Mouse (Mus musculus): ENCODE results near the gene Mlst8. TPM values are rescaled to one million over a fixed set of nuclear protein-coding genes. Genes with fewer than 3 reads are reported as not detected.

The Mlst8 gene
- polyA plus RNA-seq (2012; rRNA removed), result 13.9 and 16.5 TPM in 2 replicates

DNA sequence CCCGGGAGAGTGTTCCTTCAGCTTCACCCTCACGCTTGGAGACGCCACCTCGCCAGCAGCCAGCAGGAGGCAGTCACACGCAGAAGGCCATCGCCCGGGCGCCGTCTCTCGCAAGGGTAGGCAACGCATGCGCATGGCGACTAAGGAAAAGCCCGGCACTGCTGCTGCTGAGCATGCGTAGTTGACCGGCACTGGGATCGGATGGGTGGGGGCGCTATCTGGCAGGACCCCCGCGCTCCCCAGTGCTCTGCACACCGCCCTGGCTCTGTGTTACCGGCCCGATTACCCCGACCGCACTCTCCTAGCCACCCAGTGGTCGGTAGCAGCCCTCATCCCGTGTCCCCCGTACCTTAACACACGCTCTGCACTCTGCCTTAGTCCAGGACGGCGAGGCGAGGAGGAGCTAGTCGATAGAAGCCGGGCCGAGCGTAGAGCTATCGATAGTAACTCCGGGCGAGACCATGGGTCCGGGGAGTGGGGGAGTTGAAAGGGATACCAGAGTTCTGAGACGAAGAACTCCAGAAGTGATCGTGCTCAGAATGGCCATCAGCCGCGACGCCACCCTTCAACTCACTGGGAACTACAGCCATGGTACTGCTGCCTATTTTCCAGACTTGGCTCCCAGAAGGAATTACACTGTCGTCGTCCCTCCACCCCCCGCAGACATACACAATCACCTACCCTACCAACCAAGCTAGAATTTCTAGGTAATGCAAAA is at the start of gene Mlst8:
Gene Mlst8 (minus strand): TSS at position 416 of the 718 bp plus-strand sequence.
- no peaks in the 10 kb centered on the region for H3K36me3 ChIP-seq (ENCODE audit: control insufficient read depth, insufficient read depth, low read length)
- H3K27ac ChIP-seq (ENCODE audit: control insufficient read depth, insufficient read depth, low read depth, low read length), result peak within 1 kb of the TSS; percentile 99
- peaks cover 20% of the 10 kb centered on the region for H3K4me1 ChIP-seq (ENCODE audit: control insufficient read depth, insufficient read depth, low read length)
- H3K4me3 ChIP-seq (ENCODE audit: control insufficient read depth, low read depth, low read length), result peak within 1 kb of the TSS; percentile 100
- TF ChIP-seq CTCF (IDR thresholded peaks at IDR 0.05; ENCODE audit: control insufficient read depth, insufficient read depth, insufficient replicate concordance, low read depth, low read length) (peak; percentile 87; the same call in 1 of the 2 replicates), POLR2A (IDR thresholded peaks at IDR 0.05; ENCODE audit: control insufficient read depth, low read depth, low read length) (peak; percentile 79)
- no peaks in the 10 kb centered on the region for H3K27me3 ChIP-seq (ENCODE audit: control insufficient read depth, insufficient read depth, low read length)

DNA sequence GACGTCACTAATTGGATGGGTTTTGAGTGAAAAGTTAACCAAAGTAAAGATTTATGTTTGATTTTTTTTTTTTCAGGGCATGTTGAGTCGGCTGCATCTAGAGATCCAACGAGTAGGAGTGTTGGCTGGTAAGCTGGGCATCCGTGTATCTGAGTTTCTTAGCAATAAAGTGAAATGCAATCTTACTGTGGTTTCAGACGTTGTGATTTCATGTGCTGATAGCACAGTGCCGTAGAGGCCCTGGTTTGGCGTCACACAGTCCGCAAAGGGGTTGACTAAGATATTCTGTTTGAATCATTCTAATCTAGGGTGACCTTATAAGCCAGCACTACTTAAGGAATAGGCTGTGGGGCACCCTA is 49.7 kb upstream of the Mlst8 start:
- Histone ChIP-seq H3K27me3 (ENCODE audit: control insufficient read depth, insufficient read depth, low read length) (no peaks in the 10 kb centered on the region), H3K27ac (ENCODE audit: control insufficient read depth, insufficient read depth, low read depth, low read length) (peak overlapping the region; percentile 24), H3K4me1 (ENCODE audit: control insufficient read depth, insufficient read depth, low read length) (peaks cover 12% of the 10 kb centered on the region), H3K4me3 (ENCODE audit: control insufficient read depth, low read depth, low read length) (peak overlapping the region; percentile 96), H3K36me3 (ENCODE audit: control insufficient read depth, insufficient read depth, low read length) (no peaks in the 10 kb centered on the region)
- TF ChIP-seq POLR2A (IDR thresholded peaks at IDR 0.05; ENCODE audit: control insufficient read depth, low read depth, low read length) (no peak), CTCF (IDR thresholded peaks at IDR 0.05; ENCODE audit: control insufficient read depth, insufficient read depth, insufficient replicate concordance, low read depth, low read length) (no peak)

DNA sequence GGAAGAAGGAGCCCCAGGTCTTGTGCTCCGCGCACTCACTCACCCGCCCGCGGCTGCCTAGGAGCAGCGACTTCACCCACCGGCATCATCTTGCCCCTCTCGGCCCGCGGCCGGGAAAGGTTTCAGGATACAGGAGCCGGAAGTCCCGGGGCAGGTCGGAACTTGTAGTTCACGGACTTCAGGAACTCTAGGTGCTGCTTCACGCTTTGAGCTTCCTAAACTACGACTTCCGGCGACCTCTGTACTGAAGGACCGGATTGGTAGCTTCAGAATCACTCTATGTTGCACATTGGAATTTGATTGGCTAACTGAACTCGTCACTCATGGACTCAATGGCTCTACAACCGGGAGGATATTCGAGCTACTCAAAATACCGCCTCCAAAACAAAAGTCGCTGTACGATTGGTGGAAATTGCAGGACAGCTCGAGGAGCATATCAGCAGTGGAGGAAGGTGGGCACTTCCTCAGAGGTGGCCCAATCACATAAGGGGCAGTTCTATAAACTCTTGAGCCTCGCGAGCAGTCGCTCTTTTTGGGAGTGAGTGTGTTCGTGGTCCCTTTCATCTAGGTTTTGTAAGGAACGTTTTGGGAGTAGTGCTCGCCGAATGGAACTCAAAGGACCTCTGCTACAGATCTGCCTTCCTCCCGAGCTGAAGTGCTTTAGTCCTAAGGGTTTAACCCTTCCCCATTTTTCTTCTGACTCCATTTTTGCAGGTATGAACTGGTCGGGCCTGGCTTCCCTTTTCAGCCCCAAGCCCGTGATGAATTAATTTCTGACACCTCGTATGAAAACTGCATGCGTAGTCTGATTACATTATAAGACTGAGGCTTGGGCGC is 49.1 kb upstream of the Mlst8 start, which contains the start of gene Traf7:
Gene Traf7 (minus strand): TSS at position 216 of the 837 bp plus-strand sequence.
- Histone ChIP-seq H3K4me3 (ENCODE audit: control insufficient read depth, low read depth, low read length) (peak within 1 kb of the TSS; percentile 96), H3K27me3 (ENCODE audit: control insufficient read depth, insufficient read depth, low read length) (no peaks in the 10 kb centered on the region), H3K27ac (ENCODE audit: control insufficient read depth, insufficient read depth, low read depth, low read length) (peak within 1 kb of the TSS; percentile 79), H3K36me3 (ENCODE audit: control insufficient read depth, insufficient read depth, low read length) (no peaks in the 10 kb centered on the region), H3K4me1 (ENCODE audit: control insufficient read depth, insufficient read depth, low read length) (peaks cover 8% of the 10 kb centered on the region)
- TF ChIP-seq POLR2A (IDR thresholded peaks at IDR 0.05; ENCODE audit: control insufficient read depth, low read depth, low read length), result peak; percentile 87
- no peak for TF ChIP-seq CTCF (IDR thresholded peaks at IDR 0.05; ENCODE audit: control insufficient read depth, insufficient read depth, insufficient replicate concordance, low read depth, low read length)

DNA sequence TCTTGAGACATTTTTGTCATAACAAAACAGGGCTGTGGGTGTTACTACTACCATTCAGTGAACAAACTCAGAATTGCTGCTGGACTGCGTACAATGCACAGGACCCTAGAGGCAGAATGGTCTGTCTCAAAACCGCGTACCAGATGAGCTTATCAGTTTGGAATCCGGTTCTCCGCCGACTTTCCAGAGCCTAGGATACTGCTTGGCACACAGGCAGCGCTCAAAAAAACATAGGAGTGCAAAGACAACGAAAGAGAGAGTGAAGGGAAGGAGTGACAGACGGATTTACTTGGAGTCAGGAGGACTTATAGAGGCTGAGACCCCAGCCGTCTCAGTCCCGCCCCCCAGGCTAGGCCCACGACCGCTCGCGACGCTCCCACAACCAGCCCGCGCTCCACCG is 48.4 kb upstream of the Mlst8 start:
- no peak for TF ChIP-seq CTCF (IDR thresholded peaks at IDR 0.05; ENCODE audit: control insufficient read depth, insufficient read depth, insufficient replicate concordance, low read depth, low read length)
- peak overlapping the region; percentile 79 for H3K27ac ChIP-seq (ENCODE audit: control insufficient read depth, insufficient read depth, low read depth, low read length)
- peak overlapping the region; percentile 96 for H3K4me3 ChIP-seq (ENCODE audit: control insufficient read depth, low read depth, low read length)
- H3K36me3 ChIP-seq (ENCODE audit: control insufficient read depth, insufficient read depth, low read length), result no peaks in the 10 kb centered on the region
- H3K4me1 ChIP-seq (ENCODE audit: control insufficient read depth, insufficient read depth, low read length), result peaks cover 4% of the 10 kb centered on the region
- H3K27me3 ChIP-seq (ENCODE audit: control insufficient read depth, insufficient read depth, low read length), result no peaks in the 10 kb centered on the region

DNA sequence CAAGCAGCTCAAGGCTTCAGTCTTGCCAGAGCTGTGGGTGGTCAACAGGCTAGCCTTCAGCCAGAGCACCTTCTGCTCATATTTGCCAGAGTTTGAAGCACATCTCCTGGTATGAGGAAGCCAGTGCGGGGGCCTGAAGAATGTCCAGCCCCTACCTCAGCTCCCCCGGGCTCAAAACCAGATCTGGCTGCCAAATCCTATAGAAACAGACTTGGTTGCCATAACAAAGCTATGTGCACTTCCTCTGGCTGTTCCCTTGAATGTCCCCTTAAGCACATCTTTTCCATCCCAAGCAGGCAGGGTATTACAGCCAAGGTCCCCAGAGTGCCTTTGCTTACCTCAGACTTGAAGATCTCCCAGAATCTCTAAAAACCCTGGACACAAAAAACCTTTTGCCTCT is 45.9 kb upstream of the Mlst8 start:
- Histone ChIP-seq H3K4me1 (ENCODE audit: control insufficient read depth, insufficient read depth, low read length) (peaks cover 4% of the 10 kb centered on the region), H3K36me3 (ENCODE audit: control insufficient read depth, insufficient read depth, low read length) (no peaks in the 10 kb centered on the region), H3K27ac (ENCODE audit: control insufficient read depth, insufficient read depth, low read depth, low read length) (no peak overlapping the region), H3K27me3 (ENCODE audit: control insufficient read depth, insufficient read depth, low read length) (no peaks in the 10 kb centered on the region), H3K4me3 (ENCODE audit: control insufficient read depth, low read depth, low read length) (no peak overlapping the region)
- no peak for TF ChIP-seq POLR2A (IDR thresholded peaks at IDR 0.05; ENCODE audit: control insufficient read depth, low read depth, low read length)
- TF ChIP-seq CTCF (IDR thresholded peaks at IDR 0.05; ENCODE audit: control insufficient read depth, insufficient read depth, insufficient replicate concordance, low read depth, low read length), result no peak

DNA sequence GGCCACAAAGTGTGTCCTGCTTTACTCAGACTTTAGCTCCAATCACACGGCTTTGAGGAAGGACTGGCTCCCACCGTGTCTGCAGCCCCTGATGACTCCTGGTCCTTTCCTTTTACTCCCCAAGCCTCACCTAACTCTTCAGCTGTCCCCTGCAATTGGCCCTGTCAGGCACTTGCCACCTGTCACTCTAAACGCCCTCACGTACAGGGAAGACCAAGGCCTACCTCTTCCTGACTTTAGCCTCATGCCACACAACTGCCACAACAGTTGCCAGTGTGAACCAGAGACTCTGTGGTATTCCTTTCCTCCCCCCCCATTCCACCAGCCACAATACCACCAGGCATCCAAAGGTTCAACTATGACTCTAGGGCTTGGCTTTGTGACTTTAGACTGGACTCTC is 41.6 kb upstream of the Mlst8 start:
- H3K4me3 ChIP-seq (ENCODE audit: control insufficient read depth, low read depth, low read length), result no peak overlapping the region
- no peak for TF ChIP-seq POLR2A (IDR thresholded peaks at IDR 0.05; ENCODE audit: control insufficient read depth, low read depth, low read length)
- no peak for TF ChIP-seq CTCF (IDR thresholded peaks at IDR 0.05; ENCODE audit: control insufficient read depth, insufficient read depth, insufficient replicate concordance, low read depth, low read length)
- no peaks in the 10 kb centered on the region for H3K4me1 ChIP-seq (ENCODE audit: control insufficient read depth, insufficient read depth, low read length)
- no peak overlapping the region for H3K27ac ChIP-seq (ENCODE audit: control insufficient read depth, insufficient read depth, low read depth, low read length)
- peaks cover 1% of the 10 kb centered on the region; the same call in 1 of the 2 replicates for H3K36me3 ChIP-seq (ENCODE audit: control insufficient read depth, insufficient read depth, low read length)
- H3K27me3 ChIP-seq (ENCODE audit: control insufficient read depth, insufficient read depth, low read length), result no peaks in the 10 kb centered on the region

Measured in testis, adult 2 months (tissue).